ENCODE assay signal across 8 mouse cellular contexts in the genomic region with DNA sequence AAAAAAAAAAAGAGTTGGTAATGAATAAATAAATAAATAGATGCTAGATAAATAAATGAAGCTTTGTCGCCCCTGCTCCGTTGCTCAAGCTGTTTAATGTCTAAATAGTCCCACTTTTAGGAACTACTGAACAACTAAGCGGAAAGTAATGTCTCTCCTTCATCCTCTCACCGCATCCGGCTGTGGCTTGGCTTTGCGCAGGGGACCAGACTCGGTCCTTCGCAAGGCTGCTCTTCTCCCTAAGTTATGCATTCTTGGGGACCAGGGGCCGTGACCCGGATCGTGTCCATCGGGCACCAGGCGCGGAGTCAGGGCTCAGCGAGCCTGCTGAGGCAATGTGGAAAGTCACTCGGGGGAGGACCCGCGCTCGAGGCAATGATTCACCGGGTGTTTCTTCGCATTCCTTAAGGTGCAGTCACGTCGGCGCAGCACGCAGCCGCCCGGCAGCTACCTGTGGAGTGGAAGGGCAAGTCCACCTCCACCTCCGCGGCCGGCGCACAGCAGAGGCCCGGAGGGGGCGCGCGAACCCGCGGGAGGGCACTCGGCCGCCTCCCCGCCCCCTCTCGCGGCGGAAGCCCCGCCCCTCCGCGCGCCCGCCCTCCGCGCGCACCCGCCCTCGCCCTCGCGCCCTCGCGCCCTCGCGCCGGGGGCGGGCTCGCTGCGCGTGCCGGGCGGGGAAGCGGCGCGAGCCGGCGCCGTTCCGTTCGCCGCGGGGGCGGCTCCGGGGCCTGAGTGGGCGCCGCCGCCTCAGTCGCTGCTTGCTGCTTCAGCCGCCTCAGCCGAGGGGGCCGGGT. TPM values are rescaled to one million over a fixed set of nuclear protein-coding genes. Genes with fewer than 3 reads are reported as not detected.
A peak's percentile ranks its signal among the peaks of the same experiment; 100 is the strongest.
DNase-seq lines count a peak whose midpoint lies in the region; ATAC-seq and TF ChIP-seq lines count a peak whose summit lies in the region.

Gene Dtnb, plus strand, starts transcription at position 595 of the 794 bp plus-strand sequence.

- H3K4me3 ChIP-seq in CH12.LX (replicated peaks in 1 of 3; ENCODE audit: low read depth in 2 of 3, low read length in 2 of 3, poor library complexity in 1 of 3): peak within 1 kb of the TSS; percentile 61 to 88 (median 86)
- H3K4me3 ChIP-seq in forebrain, embryonic 13.5 days: peak within 1 kb of the TSS; percentile 86
- H3K4me3 ChIP-seq in lung, adult 2 months (replicated peaks; ENCODE audit: extremely low read depth, low read depth, low read length): peak within 1 kb of the TSS; percentile 70

- WGBS in forebrain, embryonic 13.5 days: 4% methylated on average over 24 of the region's 85 CpGs
- WGBS in large intestine, adult 2 months: 2% methylated on average over 59 of the region's 85 CpGs
- WGBS in lung, adult 2 months: 2% methylated on average over 75 of the region's 85 CpGs

- intact Hi-C loops in heart, postnatal 10 days (cut with DNase I): no loop called here

- H3K4me1 ChIP-seq in CH12.LX (ENCODE audit: control insufficient read depth in 1 of 2, insufficient read depth in 2 of 2): peaks cover 3 to 21% of the 10 kb centered on the region in 2 experiments; a peak in 2 of 4 replicates
- peaks cover 15% of the 10 kb centered on the region for H3K4me1 ChIP-seq in forebrain, embryonic 13.5 days
- peaks cover 4% of the 10 kb centered on the region; the same call in 1 of the 2 replicates for H3K4me1 ChIP-seq in lung, adult 2 months (ENCODE audit: control insufficient read depth, insufficient read depth, low read length)

- peak; percentile 37 for DNase-seq in CH12.LX (ENCODE audit: extremely low read depth)
- DNase-seq in heart, postnatal 10 days: peak; percentile 68 to 69
- peak; percentile 27 for DNase-seq in large intestine, adult 2 months (ENCODE audit: low read depth, low spot score)
- DNase-seq in lung, adult 2 months: peak; percentile 76
- peak; percentile 58 to 70 for DNase-seq in thymus, adult 18-20 months

- in situ Hi-C loops in CH12.LX (cut with MboI; ENCODE audit: low pct_ligation_motif_present, low pct_unique_long_range_greater_than_20kb, low sequenced_read_pairs): loop anchor here (25.0 kb wide), 1 partner anchor 1340 kb away; the partner anchor contains the start of genes Atad2b and Ubxn2a

- H3K36me3 ChIP-seq in CH12.LX (replicated peaks in 1 of 2; ENCODE audit: control insufficient read depth in 1 of 2, insufficient read depth in 1 of 2, low read length in 1 of 2): peaks cover 0 to 3% of the 10 kb centered on the region in 2 experiments
- no peaks in the 10 kb centered on the region for H3K36me3 ChIP-seq in forebrain, embryonic 13.5 days (ENCODE audit: poor library complexity, severe bottlenecking)

- TF ChIP-seq EP300 in CH12.LX (IDR thresholded peaks at IDR 0.05; ENCODE audit: low read length): no peak

- H3K9ac ChIP-seq in CH12.LX (ENCODE audit: insufficient read depth, low read depth): peak within 1 kb of the TSS; percentile 83
- H3K9ac ChIP-seq in forebrain, embryonic 13.5 days: peak within 1 kb of the TSS; percentile 96

- H3K9me3 ChIP-seq in CH12.LX (replicated peaks; ENCODE audit: low read length): no peaks in the 10 kb centered on the region
- H3K9me3 ChIP-seq in forebrain, embryonic 13.5 days (replicated peaks): no peaks in the 10 kb centered on the region

- no peaks in the 10 kb centered on the region for H3K27me3 ChIP-seq in CH12.LX (replicated peaks)
- no peaks in the 10 kb centered on the region for H3K27me3 ChIP-seq in forebrain, embryonic 13.5 days

- peak; percentile 60; the same call in 1 of the 2 replicates for TF ChIP-seq POLR2A in CH12.LX (IDR thresholded peaks at IDR 0.05; ENCODE audit: low read depth, low read length)
- TF ChIP-seq POLR2A in lung, adult 2 months (IDR thresholded peaks at IDR 0.05; ENCODE audit: borderline replicate concordance, extremely low read depth, low read depth, low read length): no peak

- TF ChIP-seq RAD21 in CH12.LX (IDR thresholded peaks at IDR 0.05; ENCODE audit: low read depth, low read length): no peak

- peak; percentile 66 for ATAC-seq in cerebellum, adult (ENCODE audit: insufficient number of reproducible peaks, low FRiP score, low TSS enrichment)
- peak; percentile 86 for ATAC-seq in forebrain, embryonic 13.5 days
- ATAC-seq in neutrophil, adult 5-6 weeks (ENCODE audit: extremely low read depth, insufficient number of reproducible peaks, low FRiP score, poor library complexity, severe bottlenecking): peak; percentile 40

- dilution Hi-C loops in CH12.LX (cut with MboI; ENCODE audit: extremely low pct_ligation_motif_present, extremely low pct_unique_long_range_greater_than_20kb, low sequenced_read_pairs): no loop called here

- H3K4me2 ChIP-seq in CH12.LX (ENCODE audit: insufficient read depth, low read depth, poor library complexity, severe bottlenecking): peak within 1 kb of the TSS; percentile 81
- H3K4me2 ChIP-seq in forebrain, embryonic 13.5 days: peak within 1 kb of the TSS; percentile 85

- H3K79me2 ChIP-seq in CH12.LX (replicated peaks; ENCODE audit: control insufficient read depth, extremely low read depth, insufficient read depth, poor library complexity, severe bottlenecking): no peaks in the 10 kb centered on the region

- H3K27ac ChIP-seq in CH12.LX (ENCODE audit: insufficient read depth, low read depth): peak within 1 kb of the TSS; percentile 18; the same call in 1 of the 2 replicates
- peak within 1 kb of the TSS; percentile 83 for H3K27ac ChIP-seq in forebrain, embryonic 13.5 days

- peak in 1 of 2 experiments; percentile 32; a peak in 1 of 4 replicates for TF ChIP-seq CTCF in CH12.LX (conservative IDR thresholded peaks at IDR 0.05 in 1 of 2, IDR thresholded peaks at IDR 0.05 in 1 of 2; ENCODE audit: low read depth in 2 of 2, low read length in 2 of 2)
- TF ChIP-seq CTCF in lung, adult 2 months (IDR thresholded peaks at IDR 0.05; ENCODE audit: insufficient read depth, low read length): no peak

TF ChIP-seq in CH12.LX, 34 proteins besides CTCF, POLR2A, EP300 and RAD21:
- TF ChIP-seq TCF12 (IDR thresholded peaks at IDR 0.05; ENCODE audit: low read depth, low read length): peak; percentile 14; the same call in 1 of the 2 replicates
- no peak for TF ChIP-seq POLR2AphosphoS2 (IDR thresholded peaks at IDR 0.05; ENCODE audit: low read depth, low read length)
- peak; percentile 58; the same call in 1 of the 2 replicates for TF ChIP-seq SIN3A (IDR thresholded peaks at IDR 0.05; ENCODE audit: low read length)
- TF ChIP-seq GABPA (IDR thresholded peaks at IDR 0.05; ENCODE audit: insufficient replicate concordance, low read depth, low read length): no peak
- TF ChIP-seq NELFE (IDR thresholded peaks at IDR 0.05; ENCODE audit: low read depth, low read length): peak; percentile 64
- no peak for TF ChIP-seq UBTF (IDR thresholded peaks at IDR 0.05; ENCODE audit: low read depth, low read length)
- peak; percentile 33 for TF ChIP-seq HCFC1 (IDR thresholded peaks at IDR 0.05; ENCODE audit: low read depth, low read length)
- TF ChIP-seq ZMIZ1 (IDR thresholded peaks at IDR 0.05; ENCODE audit: low read depth, low read length): 0 out of 2 replicates have a peak, but pooled peaks have one; percentile 37
- TF ChIP-seq JUND (conservative IDR thresholded peaks at IDR 0.05; ENCODE audit: low read depth, low read length): no peak
- peak; percentile 46; the same call in 1 of the 2 replicates for TF ChIP-seq CHD2 (IDR thresholded peaks at IDR 0.05; ENCODE audit: low read length)
- no peak for TF ChIP-seq SMC3 (IDR thresholded peaks at IDR 0.05; ENCODE audit: low read depth, low read length)
- 0 out of 2 replicates have a peak, but pooled peaks have one; percentile 6 for TF ChIP-seq NRF1 (IDR thresholded peaks at IDR 0.05; ENCODE audit: low read depth, low read length)
- no peak for TF ChIP-seq MAFK (IDR thresholded peaks at IDR 0.05; ENCODE audit: insufficient replicate concordance, low read length)
- TF ChIP-seq TBP (conservative IDR thresholded peaks at IDR 0.05; ENCODE audit: low read depth, low read length): no peak
- no peak for TF ChIP-seq RCOR1 (conservative IDR thresholded peaks at IDR 0.05; ENCODE audit: low read depth, low read length)
- TF ChIP-seq BHLHE40 (IDR thresholded peaks at IDR 0.05; ENCODE audit: low read depth, low read length): 0 out of 2 replicates have a peak, but pooled peaks have one; percentile 29
- TF ChIP-seq ZNF384 (IDR thresholded peaks at IDR 0.05; ENCODE audit: low read depth, low read length): peak; percentile 29
- TF ChIP-seq MXI1 (IDR thresholded peaks at IDR 0.05; ENCODE audit: low read depth, low read length): peak; percentile 65; the same call in 1 of the 2 replicates
- TF ChIP-seq MEF2A (IDR thresholded peaks at IDR 0.05; ENCODE audit: borderline replicate concordance, low read depth, low read length): 0 out of 2 replicates have a peak, but pooled peaks have one; percentile 16
- no peak for TF ChIP-seq ZKSCAN1 (IDR thresholded peaks at IDR 0.05; ENCODE audit: borderline replicate concordance, low read depth, low read length)

RNA-seq across cellular contexts. Expression of gene Dtnb, which starts in this region (rescaled TPM):
- total RNA-seq in CH12.LX (2012; rRNA removed): 23.4 and 26.0 TPM in 2 replicates
- 6.9 and 8.1 TPM in 2 replicates for total RNA-seq in CH12.LX (2014; rRNA removed)
- polyA plus RNA-seq in CH12.LX (2012; ENCODE audit: insufficient read length, low read depth): 17.4 and 18.9 TPM in 2 replicates
- 29.8 and 32.3 TPM in 2 replicates for polyA plus RNA-seq in forebrain, embryonic 13.5 days (2015; fragmentation: Nextera tagmentation; extraction: Ambion mirVana)
- total RNA-seq in heart, postnatal 10 days (2021): 1 to 10 TPM; 6.8 to 7.3 TPM
- polyA plus RNA-seq in large intestine, adult 2 months (2012; rRNA removed): 10.6 and 12.0 TPM in 2 replicates
- 23.4 and 27.9 TPM in 2 replicates for polyA plus RNA-seq in lung, adult 2 months (2012; rRNA removed)
- total RNA-seq in neutrophil, adult 5-6 weeks (2017): 24.7 and 27.7 TPM in 2 replicates

Comparison
In these comparisons a context has a peak if more than half of its experiments do, and no peak if none do; other contexts are left out.
1. Peak in every context shown above with its lines: DNase-seq, ATAC-seq, H3K4me3 ChIP-seq and H3K27ac ChIP-seq.